In the genomic region with DNA sequence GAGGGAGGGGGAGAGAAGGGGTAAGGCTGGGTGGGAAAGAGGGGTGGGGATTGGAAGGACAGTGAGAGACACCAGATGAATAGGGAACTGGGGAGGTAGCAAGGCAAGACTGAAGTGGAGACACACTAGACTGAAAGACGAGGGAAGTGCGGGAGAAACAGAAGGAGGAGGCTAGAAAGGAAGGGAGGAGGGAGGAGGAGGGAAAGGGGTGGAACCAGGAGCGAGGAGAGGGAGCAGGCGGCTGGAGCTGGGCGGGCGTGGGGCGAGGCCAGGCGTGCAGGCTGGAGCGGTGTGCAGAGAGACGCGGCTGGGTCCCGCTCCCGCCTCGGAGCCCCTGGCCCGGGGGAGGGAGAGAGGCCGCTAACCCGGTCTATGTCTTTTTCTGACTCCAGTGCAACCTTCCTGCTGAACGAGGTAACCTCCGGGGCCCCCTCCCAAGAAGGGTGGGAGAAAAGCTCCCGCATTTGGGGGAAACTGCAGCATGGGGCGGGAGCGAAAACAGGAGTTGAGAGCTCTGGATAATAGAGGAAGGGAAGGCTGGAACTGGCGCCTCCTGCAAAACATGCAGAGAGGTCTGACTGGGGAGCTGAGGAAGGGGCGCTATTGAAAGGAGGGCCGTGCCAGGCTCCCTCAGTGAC, we compare ENCODE assay signal across 8 mouse cellular contexts. TPM values are rescaled to one million over a fixed set of nuclear protein-coding genes. Genes with fewer than 3 reads are reported as not detected.
DNase-seq lines count a peak whose midpoint lies in the region; ATAC-seq and TF ChIP-seq lines count a peak whose summit lies in the region.

No protein-coding gene starts in this region.

- peak overlapping the region; percentile 76 for H3K9ac ChIP-seq in midbrain, embryonic 12.5 days (replicated peaks)
- peak overlapping the region; percentile 45 for H3K9ac ChIP-seq in stomach, postnatal 0 days (ENCODE audit: low read length)

- intact Hi-C loops in left cerebral cortex, postnatal 25 days (cut with DNase I): no loop called here

- TF ChIP-seq EP300 in stomach, postnatal 0 days (optimal IDR thresholded peaks at IDR 0.05): no peak

- H3K36me3 ChIP-seq in C2C12 (ENCODE audit: control insufficient read depth, insufficient read depth): no peaks in the 10 kb centered on the region
- H3K36me3 ChIP-seq in forebrain, embryonic 10.5 days (replicated peaks): no peaks in the 10 kb centered on the region
- no peaks in the 10 kb centered on the region for H3K36me3 ChIP-seq in midbrain, embryonic 12.5 days
- H3K36me3 ChIP-seq in stomach, postnatal 0 days (ENCODE audit: control insufficient read depth, insufficient read depth, low read length): no peaks in the 10 kb centered on the region

- under 1% methylated on average over 25 of the region's 25 CpGs for WGBS in forebrain, embryonic 10.5 days
- 1% methylated on average over 24 of the region's 25 CpGs for WGBS in midbrain, embryonic 12.5 days
- WGBS in stomach, postnatal 0 days: 1% methylated on average over 25 of the region's 25 CpGs

- H3ac ChIP-seq in C2C12 (ENCODE audit: control insufficient read depth, insufficient read length, low read depth): peak overlapping the region; percentile 47

- H3K4me1 ChIP-seq in forebrain, embryonic 10.5 days: peaks cover 90% of the 10 kb centered on the region
- H3K4me1 ChIP-seq in midbrain, embryonic 12.5 days: peaks cover 66% of the 10 kb centered on the region
- peaks cover 4% of the 10 kb centered on the region for H3K4me1 ChIP-seq in stomach, postnatal 0 days (replicated peaks; ENCODE audit: control insufficient read depth, insufficient read depth)

- peak overlapping the region; percentile 30 for H3K4me3 ChIP-seq in C2C12 (ENCODE audit: insufficient read depth, poor library complexity, severe bottlenecking)
- H3K4me3 ChIP-seq in forebrain, embryonic 10.5 days: peak overlapping the region; percentile 87
- peak overlapping the region; percentile 78 for H3K4me3 ChIP-seq in midbrain, embryonic 12.5 days
- peak overlapping the region; percentile 44 for H3K4me3 ChIP-seq in stomach, postnatal 0 days (ENCODE audit: low read depth, low read length)

- no peaks in the 10 kb centered on the region for H3K79me3 ChIP-seq in C2C12 (ENCODE audit: low read depth)

- peaks cover 33% of the 10 kb centered on the region for H3K79me2 ChIP-seq in C2C12 (ENCODE audit: control insufficient read depth, insufficient read depth)

- ATAC-seq in midbrain, embryonic 12.5 days (ENCODE audit: low FRiP score, low read depth): 0 out of 2 replicates have a peak, but pooled peaks have one; percentile 11
- peak; percentile 70 for ATAC-seq in stomach, postnatal 0 days (ENCODE audit: low FRiP score, low TSS enrichment)

- H3K9me3 ChIP-seq in forebrain, embryonic 10.5 days: no peaks in the 10 kb centered on the region
- H3K9me3 ChIP-seq in midbrain, embryonic 12.5 days: no peaks in the 10 kb centered on the region
- H3K9me3 ChIP-seq in stomach, postnatal 0 days (ENCODE audit: control insufficient read depth, low read length): no peaks in the 10 kb centered on the region

- H3K4me2 ChIP-seq in midbrain, embryonic 12.5 days (replicated peaks): peak overlapping the region; percentile 86
- H3K4me2 ChIP-seq in stomach, postnatal 0 days (replicated peaks; ENCODE audit: low read depth): peak overlapping the region; percentile 96

- H3K27ac ChIP-seq in forebrain, embryonic 10.5 days: peak overlapping the region; percentile 80
- peak overlapping the region; percentile 97 for H3K27ac ChIP-seq in midbrain, embryonic 12.5 days (replicated peaks)
- peak overlapping the region; percentile 61 for H3K27ac ChIP-seq in stomach, postnatal 0 days (replicated peaks)

- no peak for TF ChIP-seq CTCF in C2C12 (IDR thresholded peaks at IDR 0.05; ENCODE audit: control insufficient read depth, insufficient read depth, insufficient read length)
- TF ChIP-seq CTCF in stomach, postnatal 0 days (IDR thresholded peaks at IDR 0.05; ENCODE audit: low read depth): no peak

- no peaks in the 10 kb centered on the region for H3K27me3 ChIP-seq in C2C12 (ENCODE audit: control insufficient read depth, insufficient read depth, insufficient read length)
- H3K27me3 ChIP-seq in forebrain, embryonic 10.5 days (ENCODE audit: poor library complexity, severe bottlenecking): peaks cover 100% of the 10 kb centered on the region
- peaks cover 66% of the 10 kb centered on the region for H3K27me3 ChIP-seq in midbrain, embryonic 12.5 days
- H3K27me3 ChIP-seq in stomach, postnatal 0 days (ENCODE audit: control insufficient read depth, insufficient read depth, low read length): no peaks in the 10 kb centered on the region

- peak; percentile 49 for DNase-seq in adipocyte (ENCODE audit: low spot score)
- DNase-seq in forebrain, embryonic 10.5 days (ENCODE audit: extremely low spot score, low spot score): peak; percentile 69
- DNase-seq in heart, postnatal 4 days: peak; percentile 73
- peak; percentile 66 to 68 for DNase-seq in left cerebral cortex, postnatal 25 days (ENCODE audit: low spot score in 2 of 2)
- DNase-seq in stomach, postnatal 0 days (ENCODE audit: low spot score): peak; percentile 83
- no peak for DNase-seq in thymus, adult 18-20 months

TF ChIP-seq in C2C12, 6 proteins besides CTCF, POLR2A, EP300 and RAD21:
- TF ChIP-seq MAX (IDR thresholded peaks at IDR 0.05): peak; percentile 74
- TF ChIP-seq CEBPB (IDR thresholded peaks at IDR 0.05; ENCODE audit: low read depth): no peak

RNA-seq across cellular contexts. Expression of a gene that starts 1.6 kb away (rescaled TPM):
- 112 TPM for polyA plus RNA-seq in C2C12 (2012; fragmentation: generic; extraction: Trizol)
- 19.9 and 21.7 TPM in 2 replicates for polyA plus RNA-seq in forebrain, embryonic 10.5 days (2016; fragmentation: Nextera tagmentation; extraction: Ambion mirVana)
- total RNA-seq in heart, postnatal 4 days (2021): 10 to 100 TPM; 15.5 to 15.8 TPM
- 100 to 1,000 TPM; 277 to 286 TPM for total RNA-seq in left cerebral cortex, postnatal 25 days (2021)
- 86.2 and 99.6 TPM in 2 replicates for polyA plus RNA-seq in midbrain, embryonic 12.5 days (2016; fragmentation: Nextera tagmentation; extraction: Ambion mirVana)
- 15.1 and 17.6 TPM in 2 replicates for polyA plus RNA-seq in stomach, postnatal 0 days (2015; fragmentation: Nextera tagmentation; extraction: Ambion mirVana)

RNA-seq across cellular contexts. Expression of a gene that starts 22.4 kb away (rescaled TPM):
- polyA plus RNA-seq in C2C12 (2012; fragmentation: generic; extraction: Trizol): 52.6 TPM
- 9.4 and 11.9 TPM in 2 replicates for polyA plus RNA-seq in forebrain, embryonic 10.5 days (2016; fragmentation: Nextera tagmentation; extraction: Ambion mirVana)
- total RNA-seq in heart, postnatal 4 days (2021): 100 to 1,000 TPM; 141 to 152 TPM
- 10 to 100 TPM; 51.7 to 53.7 TPM for total RNA-seq in left cerebral cortex, postnatal 25 days (2021)
- polyA plus RNA-seq in midbrain, embryonic 12.5 days (2016; fragmentation: Nextera tagmentation; extraction: Ambion mirVana): 15.6 and 17.2 TPM in 2 replicates
- 9.0 and 9.5 TPM in 2 replicates for polyA plus RNA-seq in stomach, postnatal 0 days (2015; fragmentation: Nextera tagmentation; extraction: Ambion mirVana)

RNA-seq across cellular contexts. Expression of a gene that starts 30.5 kb away (rescaled TPM):
- polyA plus RNA-seq in C2C12 (2012; fragmentation: generic; extraction: Trizol): 140 TPM
- polyA plus RNA-seq in forebrain, embryonic 10.5 days (2016; fragmentation: Nextera tagmentation; extraction: Ambion mirVana): 27.3 and 28.5 TPM in 2 replicates
- 10 to 100 TPM; 57.6 to 59.6 TPM for total RNA-seq in heart, postnatal 4 days (2021)
- total RNA-seq in left cerebral cortex, postnatal 25 days (2021): 10 to 100 TPM; 69.4 to 75.8 TPM
- 24.4 and 29.3 TPM in 2 replicates for polyA plus RNA-seq in midbrain, embryonic 12.5 days (2016; fragmentation: Nextera tagmentation; extraction: Ambion mirVana)
- 8.2 and 10.3 TPM in 2 replicates for polyA plus RNA-seq in stomach, postnatal 0 days (2015; fragmentation: Nextera tagmentation; extraction: Ambion mirVana)

RNA-seq across cellular contexts. Expression of a gene that starts 45.0 kb away (rescaled TPM):
- polyA plus RNA-seq in C2C12 (2012; fragmentation: generic; extraction: Trizol): 10.5 TPM
- polyA plus RNA-seq in forebrain, embryonic 10.5 days (2016; fragmentation: Nextera tagmentation; extraction: Ambion mirVana): 1.8 and 2.2 TPM in 2 replicates
- 1 to 10 TPM; 1.5 TPM for total RNA-seq in heart, postnatal 4 days (2021)
- total RNA-seq in left cerebral cortex, postnatal 25 days (2021): 10 to 100 TPM; 31.8 to 36.8 TPM
- 8.0 and 8.3 TPM in 2 replicates for polyA plus RNA-seq in midbrain, embryonic 12.5 days (2016; fragmentation: Nextera tagmentation; extraction: Ambion mirVana)
- 0.35 and 0.46 TPM in 2 replicates for polyA plus RNA-seq in stomach, postnatal 0 days (2015; fragmentation: Nextera tagmentation; extraction: Ambion mirVana)

Comparison
In these comparisons a context has a peak if more than half of its experiments do, and no peak if none do; other contexts are left out.
1. H3K4me3 ChIP-seq: peak in every context shown above with its lines; median percentile 87 in forebrain, embryonic 10.5 days; 78 in midbrain, embryonic 12.5 days; 44 in stomach, postnatal 0 days; 30 in C2C12.
2. DNase-seq: peak in adipocyte (single experiment), forebrain, embryonic 10.5 days (single experiment), heart, postnatal 4 days (single experiment), left cerebral cortex, postnatal 25 days (2 of 2) and stomach, postnatal 0 days (single experiment); none in thymus, adult 18-20 months (0 of 2).
3. Peak in every context shown above with its lines, with median percentiles within 50 percentile points of each other: H3K27ac ChIP-seq.